Mouse (Mus musculus): ENCODE data around the gene Atmin.

Atmin gene

DNA sequence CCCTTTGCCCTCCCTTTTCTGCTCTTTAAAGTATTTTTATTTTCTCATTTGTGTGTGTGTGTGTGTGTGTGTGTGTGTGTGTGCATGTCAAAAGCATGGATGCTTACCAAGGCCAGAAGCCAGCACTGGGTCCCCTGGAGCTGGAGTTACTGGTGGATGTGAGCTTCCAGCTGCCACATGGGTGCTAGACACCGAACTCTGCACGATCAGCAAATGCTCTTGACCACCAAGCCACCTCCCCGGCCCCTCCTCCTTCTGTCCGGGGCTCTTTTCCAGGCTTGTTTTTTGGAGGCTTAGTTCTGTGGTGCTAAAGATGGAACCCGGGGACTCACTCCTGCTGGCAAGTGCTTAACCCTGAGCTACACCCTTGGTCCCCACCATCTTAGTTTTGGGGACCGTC, 3.7 kb downstream of the Atmin start:
- in situ Hi-C loops (cut with MboI, MseI) = no loop called here

DNA sequence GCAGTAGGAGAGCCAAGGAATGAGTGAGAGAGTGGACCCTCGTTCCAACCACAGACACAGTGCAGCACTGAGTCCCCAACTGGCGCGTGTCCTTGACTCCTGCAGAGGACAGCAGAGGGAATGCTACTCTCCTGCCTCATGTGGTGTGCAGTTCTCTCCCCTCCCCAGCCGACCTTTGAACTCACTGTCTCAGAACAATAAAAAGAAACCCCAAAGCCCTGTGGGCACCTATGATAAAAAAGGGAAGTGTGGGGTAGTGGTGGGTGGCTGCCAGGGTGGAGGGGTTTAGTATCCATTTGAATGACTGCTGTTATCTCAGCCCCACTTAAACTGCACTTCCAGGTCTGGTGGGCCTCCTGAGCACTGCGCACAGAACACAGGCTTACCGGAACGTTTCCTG, 4.4 kb downstream of the Atmin start:
- in situ Hi-C loops (cut with MboI, MseI) = no loop called here

DNA sequence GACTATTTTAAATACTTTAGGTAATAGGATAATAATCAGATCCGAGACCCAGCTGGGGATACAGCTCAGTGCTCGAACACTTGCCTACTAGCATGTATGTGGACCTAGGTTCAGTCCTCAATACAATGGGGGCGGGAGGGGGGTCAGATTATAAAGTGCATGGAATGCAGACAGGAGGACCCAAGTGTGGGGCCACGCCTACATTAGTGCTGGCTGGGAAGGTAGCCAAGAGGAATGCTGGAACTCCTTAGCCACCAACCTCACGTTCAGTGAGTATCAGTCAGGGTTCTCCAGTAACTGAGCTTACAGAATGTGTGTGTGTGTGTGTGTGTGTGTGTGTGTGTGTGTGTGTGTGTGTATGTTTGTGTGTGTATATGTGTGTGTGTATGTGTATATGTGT, 8.2 kb downstream of the Atmin start:
- in situ Hi-C loops (cut with MboI, MseI) = no loop called here

DNA sequence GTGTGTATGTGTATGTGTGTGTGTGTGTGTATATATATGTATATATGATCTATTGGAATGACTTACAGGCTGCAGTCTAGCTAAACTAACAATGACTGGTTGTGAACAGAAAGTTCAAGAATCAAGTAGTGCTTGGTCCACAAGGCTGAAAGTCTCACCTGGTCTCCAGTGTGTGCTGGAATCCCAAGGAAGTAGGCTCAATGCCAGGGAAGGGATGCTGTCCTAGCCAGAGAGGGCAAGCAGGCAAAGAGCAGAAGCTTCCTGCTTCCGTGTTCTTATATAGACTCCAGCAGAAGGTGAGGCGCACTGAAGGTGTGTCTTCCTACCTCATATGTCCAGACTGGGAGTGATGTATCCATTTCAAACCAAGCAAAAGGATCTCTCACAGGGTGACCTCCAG, 8.6 kb downstream of the Atmin start:
- in situ Hi-C loops (cut with MboI, MseI) = no loop called here

DNA sequence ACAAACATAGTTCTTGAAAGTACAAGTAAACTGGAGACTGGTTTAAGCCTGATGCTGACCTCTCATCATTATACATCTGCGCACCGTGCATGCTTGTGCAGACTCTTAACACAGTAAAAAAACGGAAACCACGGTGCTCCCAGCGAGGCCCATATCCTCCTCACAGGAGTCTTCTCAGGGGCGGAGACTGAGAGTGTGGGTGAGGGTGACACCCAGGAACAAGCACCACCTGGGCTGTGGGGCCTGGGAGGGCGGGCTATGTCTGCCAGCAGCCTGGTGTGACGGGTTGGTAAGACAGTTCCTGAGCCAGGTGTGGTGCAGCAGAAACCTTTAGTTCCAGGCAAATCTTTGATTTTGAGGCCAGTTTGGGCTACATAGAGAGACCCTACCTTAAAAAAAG, 9.2 kb downstream of the Atmin start:
- in situ Hi-C loops (cut with MboI, MseI) = no loop called here

DNA sequence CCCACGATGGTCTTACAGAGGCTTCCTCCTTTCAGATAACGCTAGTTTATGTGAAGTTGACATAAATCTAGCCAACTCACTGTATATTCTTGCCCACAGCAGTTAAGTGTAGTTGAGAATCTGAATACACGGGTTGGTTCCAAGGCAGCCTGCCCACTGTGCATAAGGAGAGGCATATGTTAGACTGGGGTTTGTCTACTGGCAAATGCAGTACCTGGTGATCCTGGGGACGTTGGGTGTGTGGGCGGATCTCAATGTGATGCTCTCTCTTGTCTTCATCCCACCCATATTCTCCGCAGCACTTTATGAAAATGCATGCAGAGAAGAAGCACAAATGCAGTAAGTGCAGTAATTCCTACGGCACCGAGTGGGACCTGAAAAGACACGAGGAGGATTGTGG, 11.2 kb downstream of the Atmin start:
- in situ Hi-C loops (cut with MboI, MseI) = no loop called here

DNA sequence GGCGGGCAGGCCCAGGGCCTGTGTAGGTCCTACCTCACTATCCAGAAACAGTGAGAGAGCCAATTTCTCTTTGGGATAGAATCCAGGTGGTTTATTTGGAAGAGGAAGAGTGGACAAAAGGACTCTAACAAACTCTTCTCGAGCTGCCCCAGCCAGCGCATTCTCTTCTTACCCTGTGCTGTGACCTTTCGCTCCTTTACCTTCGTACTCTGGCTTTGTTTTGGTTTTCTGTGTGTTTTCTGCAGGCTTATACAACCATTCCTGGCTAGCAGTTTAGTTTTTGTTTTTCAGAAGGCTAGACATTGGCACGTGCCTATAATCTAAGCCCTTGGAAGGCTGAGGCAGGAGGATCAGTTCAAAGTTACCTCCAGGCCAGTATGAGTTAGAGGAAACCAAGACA, 26.3 kb downstream of the Atmin start:
- in situ Hi-C loops (cut with MboI, MseI) = no loop called here

DNA sequence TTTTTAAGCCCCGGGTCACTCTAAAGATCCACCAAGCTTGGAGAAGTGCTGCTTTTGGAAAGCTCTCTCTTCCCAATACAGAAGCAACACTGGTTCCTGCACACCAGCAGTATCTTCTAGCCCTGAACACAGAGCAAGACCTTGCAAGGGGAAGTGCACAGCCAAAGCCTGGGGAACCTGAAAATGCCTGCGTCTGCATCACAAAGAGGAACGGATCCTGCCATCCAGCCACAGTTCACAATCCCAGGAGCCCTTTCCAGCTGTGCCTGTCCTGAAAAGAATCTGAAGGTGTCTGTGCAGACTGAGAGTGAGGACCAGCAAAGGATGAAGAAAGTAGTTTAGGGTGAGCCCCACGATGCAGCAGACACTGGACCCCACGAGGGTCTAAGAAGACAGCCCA, 31.9 kb downstream of the Atmin start:
- in situ Hi-C loops (cut with MboI, MseI) = loop anchor here (5.0 to 10.0 kb wide), 2 partner anchors 33 to 1930 kb away; partner anchors contain the start of gene Atmin (in 2 of the 2)

DNA sequence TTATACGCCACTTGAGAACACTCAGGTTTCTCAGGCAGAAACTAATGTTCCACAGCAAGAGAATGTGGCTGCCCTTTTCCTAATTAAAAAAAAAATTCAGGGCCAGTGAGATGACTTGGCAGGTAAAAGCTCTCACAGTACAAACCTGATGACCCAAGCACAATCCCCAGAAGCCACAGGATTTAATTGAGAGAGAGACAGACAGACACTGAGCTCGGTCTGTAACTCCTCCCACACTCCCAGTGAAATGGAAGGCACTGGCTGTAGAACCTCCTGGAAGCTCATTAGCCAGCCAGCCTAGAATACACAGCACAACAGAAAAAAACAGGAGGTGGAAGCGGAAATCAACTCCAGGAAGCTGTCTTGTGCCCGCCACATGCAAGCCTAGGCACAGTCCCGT, 32.4 kb downstream of the Atmin start:
- in situ Hi-C loops (cut with MboI, MseI) = loop anchor here (5.0 to 10.0 kb wide), 2 partner anchors 33 to 1931 kb away; partner anchors contain the start of gene Atmin (in 2 of the 2)

DNA sequence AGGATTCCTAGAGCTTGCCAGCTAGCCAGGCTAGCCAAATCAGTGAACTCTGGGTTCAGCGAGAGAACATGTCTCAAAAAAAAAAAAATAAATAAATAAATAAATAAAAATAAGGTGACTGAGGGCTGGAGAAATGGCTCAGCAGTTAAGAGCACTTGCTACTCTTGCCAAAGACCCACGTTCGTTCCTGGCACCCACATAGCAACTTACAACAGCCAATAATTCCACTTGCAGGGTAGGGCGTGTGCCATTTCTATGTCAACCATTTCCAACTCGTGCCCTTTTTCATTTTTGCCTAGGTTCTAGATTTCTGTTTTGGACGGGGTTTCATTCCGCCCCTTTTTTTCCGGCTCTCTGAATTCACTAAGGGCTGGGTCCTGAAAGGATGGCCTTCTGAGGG, 34.9 kb downstream of the Atmin start:
- in situ Hi-C loops (cut with MboI, MseI) = loop anchor here (5.0 to 10.0 kb wide), 2 partner anchors 36 to 1933 kb away; partner anchors contain the start of gene Atmin (in 2 of the 2)

DNA sequence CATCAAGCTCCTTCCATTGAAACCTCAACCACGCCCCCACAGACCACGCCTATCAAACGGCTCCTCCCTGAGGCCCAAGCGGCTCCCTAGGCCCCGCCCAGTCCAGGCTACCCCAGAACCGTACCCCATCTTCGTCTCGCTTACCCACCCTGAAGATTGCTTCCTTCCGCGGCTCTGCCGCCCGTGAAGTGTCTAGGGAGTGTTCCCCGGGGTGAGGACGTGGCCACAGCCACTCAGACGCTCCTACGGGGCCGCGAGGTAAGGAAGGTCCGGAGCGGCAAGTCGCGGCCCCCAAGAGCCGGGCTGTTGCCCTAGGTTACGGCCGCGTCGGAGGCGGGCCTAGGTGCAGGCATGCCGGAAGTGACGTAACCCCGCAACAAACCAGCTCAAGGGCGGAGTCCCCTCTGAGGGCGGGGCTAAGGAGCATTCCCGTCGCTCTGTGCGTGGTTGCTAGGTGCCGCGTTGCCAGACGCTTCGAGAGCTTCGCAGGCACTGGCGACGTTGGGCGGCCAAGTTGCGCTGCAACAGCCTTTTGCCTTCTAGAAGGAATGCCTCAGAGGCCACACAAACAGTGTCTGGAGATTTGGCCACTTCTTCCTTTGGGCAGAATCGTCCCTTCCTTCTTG, 35.6 kb downstream of the Atmin start, which contains the start of gene 1700030J22Rik:
TSS of gene 1700030J22Rik (minus strand) at position 329 of the 626 bp plus-strand sequence.
- in situ Hi-C loops (cut with MboI, MseI) = loop anchor here (5.0 to 10.0 kb wide), 2 partner anchors 36 to 1934 kb away; partner anchors contain the start of gene Atmin (in 2 of the 2)

DNA sequence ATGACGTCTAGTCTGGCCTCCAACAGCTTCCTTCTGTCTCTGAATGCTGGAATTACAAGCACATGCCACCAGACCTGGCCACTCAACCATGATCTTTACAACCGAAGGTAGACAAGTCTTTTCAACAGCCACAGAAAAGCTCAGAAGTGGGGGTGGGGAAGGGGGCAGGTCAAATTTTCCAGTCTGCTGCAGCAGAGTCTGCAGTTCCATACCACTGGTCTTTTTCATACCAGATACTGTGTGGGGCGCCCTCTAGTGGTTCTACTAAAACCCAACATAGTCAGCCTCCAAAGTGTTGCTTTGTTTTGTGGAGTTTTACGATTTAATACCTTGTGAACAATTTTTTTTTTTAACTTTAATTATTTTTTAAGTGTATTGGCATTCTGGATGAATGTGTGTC, 36.9 kb downstream of the Atmin start:
- in situ Hi-C loops (cut with MboI, MseI) = no loop called here

DNA sequence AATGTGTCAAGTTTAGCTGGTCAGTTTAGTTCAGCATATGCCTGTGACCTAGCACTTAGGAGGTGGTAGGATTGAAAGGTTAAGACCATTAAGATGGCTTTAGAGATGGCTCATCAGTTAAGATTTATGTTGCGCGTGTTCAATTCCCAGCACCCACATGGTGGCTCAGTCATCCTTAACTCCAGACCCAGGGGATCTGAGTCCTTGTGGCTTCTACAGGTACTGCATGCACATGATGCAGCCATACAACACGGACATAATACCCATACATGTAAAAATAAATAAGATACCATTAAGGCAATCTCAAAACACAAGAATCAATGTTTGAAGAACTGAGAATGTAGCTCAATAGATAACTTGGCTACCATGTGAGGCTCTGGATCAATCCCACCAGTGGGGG, 46.6 kb downstream of the Atmin start:
- in situ Hi-C loops (cut with MboI, MseI) = no loop called here

DNA sequence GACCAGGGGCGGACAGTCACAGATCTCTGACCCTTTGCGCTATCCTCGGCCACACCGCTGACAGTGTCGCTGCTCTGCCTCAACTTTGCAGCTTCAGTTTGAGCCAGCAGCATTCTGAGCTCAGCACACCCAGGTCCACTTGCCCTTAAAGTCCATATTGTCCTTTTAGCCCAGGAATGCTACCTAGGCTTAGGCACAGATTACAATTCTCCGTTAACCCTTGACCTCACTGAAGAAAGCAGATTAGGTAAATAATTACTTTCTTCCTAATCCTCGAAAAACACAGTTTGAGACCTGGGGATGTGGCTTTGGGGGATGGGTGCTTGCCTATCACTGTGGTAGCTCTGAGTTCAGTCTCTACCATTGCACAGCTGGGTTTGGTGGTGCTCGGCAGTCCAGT, 48.0 kb downstream of the Atmin start:
- in situ Hi-C loops (cut with MboI, MseI) = no loop called here

DNA sequence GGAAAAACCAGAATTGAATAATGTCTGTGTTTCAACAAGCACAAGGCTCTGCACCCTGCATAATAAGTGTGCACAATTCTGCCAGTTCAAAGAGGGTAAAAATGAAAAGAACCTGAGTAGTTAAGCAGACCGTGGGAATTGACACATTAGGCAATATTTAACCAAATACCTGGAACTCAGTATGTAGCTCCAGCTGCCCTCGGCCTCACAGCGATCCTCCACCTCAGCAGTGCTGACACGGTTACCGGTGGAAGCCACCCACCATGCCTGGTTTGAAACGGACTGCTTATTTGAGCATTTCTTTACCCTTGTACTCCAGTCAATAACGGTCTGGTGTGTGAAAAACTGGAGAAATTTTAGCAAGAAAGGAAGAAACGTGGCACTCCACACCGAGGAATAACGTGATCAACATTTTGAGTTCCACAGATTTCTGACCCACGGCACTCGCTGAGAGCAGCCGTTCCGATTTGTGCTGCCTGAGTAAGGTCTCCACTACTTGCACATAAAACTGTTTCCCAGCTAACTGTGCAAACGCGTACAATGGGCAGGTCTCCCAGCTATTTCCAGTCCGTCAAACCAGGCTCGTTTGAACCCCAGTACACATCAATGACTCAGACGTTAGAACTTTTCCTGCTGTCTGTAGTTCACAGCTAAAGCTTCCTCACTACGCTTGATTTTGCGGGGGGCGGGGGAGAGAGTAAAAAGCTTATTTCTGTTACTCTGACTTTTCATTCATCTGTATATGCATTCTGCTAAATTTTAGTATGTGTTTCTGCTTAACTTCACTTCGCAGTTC, 49.2 kb downstream of the Atmin start:
- in situ Hi-C loops (cut with MboI, MseI) = no loop called here

DNA sequence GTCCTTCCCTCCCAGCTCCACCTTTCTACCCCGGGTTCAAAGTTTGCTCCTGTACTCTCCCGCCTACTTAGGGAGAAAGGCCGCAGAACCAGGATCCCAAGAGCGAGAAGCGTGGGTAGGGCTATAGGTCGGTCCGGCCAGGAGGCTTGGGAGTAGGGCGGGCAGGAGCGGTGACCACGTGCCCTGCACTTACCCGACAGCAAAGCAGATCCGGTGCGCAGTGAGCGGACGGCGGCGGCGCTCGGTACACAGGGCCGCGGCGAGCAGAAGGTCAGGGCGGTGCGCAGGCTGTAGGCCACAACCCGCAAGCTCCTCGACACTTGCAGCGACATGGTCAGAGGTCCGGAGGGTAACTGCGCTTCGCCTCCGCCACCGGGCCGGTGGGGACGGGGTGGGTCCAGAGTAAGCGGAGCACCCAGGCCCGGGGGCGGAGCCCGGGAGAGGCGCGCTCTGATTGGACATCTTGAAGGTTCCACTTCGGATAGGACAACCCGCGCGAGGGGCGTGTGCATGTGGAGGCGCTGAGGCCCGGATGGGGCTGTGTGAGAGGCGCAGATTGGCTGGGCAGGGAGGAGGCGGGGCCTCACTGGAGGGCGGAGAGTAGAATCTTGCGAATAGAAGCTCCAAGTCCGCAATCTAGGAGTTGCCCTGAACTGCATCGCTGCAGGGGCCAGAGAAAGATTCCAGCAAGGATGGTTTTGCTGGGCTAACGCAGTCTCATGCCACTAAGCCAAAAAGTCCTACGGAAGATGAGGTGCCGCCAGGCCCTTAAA, 50.1 kb downstream of the Atmin start, which contains the start of gene Gcsh:
TSS of gene Gcsh (minus strand) at position 443 of the 773 bp plus-strand sequence.
- in situ Hi-C loops (cut with MboI, MseI) = no loop called here

DNA sequence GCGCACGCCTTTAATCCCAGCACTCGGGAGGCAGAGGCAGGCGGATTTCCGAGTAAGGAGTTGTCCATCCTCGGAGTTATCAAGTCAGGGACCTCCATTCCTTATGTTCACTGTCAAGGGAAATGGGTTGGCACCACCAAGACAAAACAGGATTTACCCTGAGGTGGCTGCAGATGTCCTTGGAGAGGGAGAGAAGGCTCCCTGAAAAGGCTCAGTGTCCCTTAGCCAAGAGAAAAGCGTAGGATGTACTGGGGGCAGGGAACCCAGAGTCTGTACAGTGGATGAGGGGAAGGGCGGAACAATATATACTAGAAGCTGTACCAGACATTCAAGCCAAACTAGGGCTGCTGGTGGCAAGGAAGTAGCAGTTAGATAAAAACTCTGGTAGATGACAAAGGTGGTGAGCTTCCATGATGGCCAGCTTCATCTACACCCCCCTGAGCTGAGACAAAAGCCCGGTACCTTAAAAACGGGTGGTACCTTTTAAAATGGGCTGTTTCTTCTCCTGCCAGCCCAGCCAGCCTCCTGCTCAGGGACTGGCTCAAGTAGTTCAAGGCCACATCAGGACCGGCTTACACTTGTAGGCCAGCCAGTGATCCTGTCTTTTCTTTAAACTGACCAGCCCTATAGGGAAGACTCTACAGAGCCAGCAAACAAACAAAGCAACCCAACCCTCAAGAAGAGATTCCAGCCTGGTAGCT, 51.0 kb downstream of the Atmin start:
- in situ Hi-C loops (cut with MboI, MseI) = no loop called here
